9 mouse cellular contexts compared by ENCODE assay signal in the genomic region with DNA sequence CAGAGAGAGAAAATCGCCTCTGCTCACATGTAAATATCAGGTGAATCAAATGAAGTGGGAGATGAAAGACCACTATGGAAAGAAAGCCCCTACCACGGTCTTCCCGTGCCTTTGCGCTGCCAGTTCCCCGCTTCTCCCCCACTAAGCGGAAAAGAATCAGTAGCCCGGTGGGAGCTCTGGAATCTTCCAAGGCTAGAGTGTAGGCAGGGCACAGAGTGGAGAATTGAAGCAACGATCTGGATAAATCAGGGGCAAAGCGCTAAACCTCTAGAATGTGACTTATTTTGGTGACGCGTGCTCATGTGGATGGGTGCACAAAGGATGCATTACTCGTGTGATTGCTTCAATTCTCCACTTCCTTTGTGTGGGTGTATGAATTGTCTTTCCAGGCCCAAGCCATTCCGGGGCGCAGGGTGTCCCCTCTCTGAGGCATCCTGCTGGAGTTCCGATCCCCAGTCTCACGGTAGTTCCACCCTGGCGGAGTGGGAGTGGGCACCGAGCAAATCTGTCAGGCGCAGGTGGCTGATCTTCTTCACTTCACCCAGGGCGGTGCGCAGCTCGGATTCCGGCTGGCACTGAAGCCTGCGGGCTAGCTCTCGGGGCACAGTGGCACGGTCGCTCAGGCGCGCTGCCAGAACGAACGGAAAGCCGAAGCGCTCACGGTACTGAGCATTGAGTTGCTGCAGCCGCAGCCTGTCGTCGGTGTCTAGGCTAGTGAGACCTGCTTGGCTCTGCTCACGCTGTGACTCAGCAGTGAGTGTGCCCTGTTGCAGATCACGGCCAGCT. TPM values are rescaled to one million over a fixed set of nuclear protein-coding genes. Genes with fewer than 3 reads are reported as not detected.
DNase-seq lines count a peak whose midpoint lies in the region; ATAC-seq lines count a peak whose summit lies in the region.
"Had no signal": no experiment of that assay in that cellular context is flagged by ENCODE, and none has a peak within 500 bp of the region (broad histone marks: within the 10 kb centered on the region; RNA-seq: fewer than 3 reads in every experiment).

No protein-coding gene starts in this region.

- H3K4me3 ChIP-seq in hindbrain, embryonic 13.5 days = peak overlapping the region; percentile 12; the same call in 1 of the 2 replicates

- no peaks in the 10 kb centered on the region for H3K9me3 ChIP-seq in hindbrain, embryonic 13.5 days

- no peak overlapping the region for H3K27ac ChIP-seq in hindbrain, embryonic 13.5 days

- no peak overlapping the region for H3K4me2 ChIP-seq in hindbrain, embryonic 13.5 days

- peak; percentile 64 to 80 for DNase-seq in adrenal gland, adult (ENCODE audit: inconsistent age in 2 of 2, low spot score in 1 of 2)
- DNase-seq in adrenal gland, postnatal 4 days (ENCODE audit: low spot score in 2 of 2) = no peak
- DNase-seq in left cerebral cortex, postnatal 4 days = peak; percentile 29
- DNase-seq in left cerebral cortex, postnatal 10 days (ENCODE audit: extremely low spot score in 1 of 2, low spot score in 2 of 2) = no peak
- peak; percentile 8 for DNase-seq in skeletal muscle tissue, adult 2 months (ENCODE audit: low read depth, low spot score)
- no peak for DNase-seq in urinary bladder, postnatal 14 days (ENCODE audit: low spot score)
- no peak for DNase-seq in natural killer cell, adult 2 months (ENCODE audit: low spot score in 2 of 2)
- DNase-seq: kidney, postnatal 14 days had no signal

- no peaks in the 10 kb centered on the region for H3K36me3 ChIP-seq in hindbrain, embryonic 13.5 days

- peaks cover 98% of the 10 kb centered on the region for H3K27me3 ChIP-seq in hindbrain, embryonic 13.5 days

- intact Hi-C loops in left cerebral cortex, postnatal 4 days (cut with DNase I) = no loop called here
- intact Hi-C loops in left cerebral cortex, postnatal 10 days (cut with DNase I) = loop anchor here (5.0 kb wide), 2 partner anchors 38 to 608 kb away; no protein-coding TSS in a partner anchor

- under 1% methylated on average over 39 of the region's 39 CpGs for WGBS in hindbrain, embryonic 13.5 days

- H3K9ac ChIP-seq in hindbrain, embryonic 13.5 days = no peak overlapping the region

- H3K4me1 ChIP-seq in hindbrain, embryonic 13.5 days (replicated peaks) = peaks cover 7% of the 10 kb centered on the region

- no peak for ATAC-seq in hindbrain, embryonic 13.5 days (ENCODE audit: low FRiP score)

RNA-seq across cellular contexts. Expression of a gene that starts 7.4 kb away (rescaled TPM):
- 1 to 10 TPM; 1.1 to 7.2 TPM for total RNA-seq in adrenal gland, postnatal 4 days (2021)
- total RNA-seq in left cerebral cortex, postnatal 4 days (2021) = not detected
- total RNA-seq in left cerebral cortex, postnatal 10 days (2021) = not detected
- not detected in 2 replicates for polyA plus RNA-seq in hindbrain, embryonic 13.5 days (2015; fragmentation: Nextera tagmentation; extraction: Ambion mirVana)

RNA-seq across cellular contexts. Expression of a gene that starts 7.8 kb away (rescaled TPM):
- not detected for total RNA-seq in adrenal gland, postnatal 4 days (2021)
- not detected for total RNA-seq in left cerebral cortex, postnatal 4 days (2021)
- total RNA-seq in left cerebral cortex, postnatal 10 days (2021) = not detected
- 0.08 TPM in 1 of 2 replicates, not detected in the other for polyA plus RNA-seq in hindbrain, embryonic 13.5 days (2015; fragmentation: Nextera tagmentation; extraction: Ambion mirVana)

RNA-seq across cellular contexts. Expression of a gene that starts 45.1 kb away (rescaled TPM):
- 1 to 10 TPM in 1 of 2 experiments, not detected in 1; 1.8 TPM for total RNA-seq in adrenal gland, postnatal 4 days (2021)
- not detected for total RNA-seq in left cerebral cortex, postnatal 4 days (2021)
- not detected for total RNA-seq in left cerebral cortex, postnatal 10 days (2021)
- not detected in 2 replicates for polyA plus RNA-seq in hindbrain, embryonic 13.5 days (2015; fragmentation: Nextera tagmentation; extraction: Ambion mirVana)

Comparison
In these comparisons a context has a peak if more than half of its experiments do, and no peak if none do; other contexts are left out.
1. DNase-seq: peak in adrenal gland, adult (2 of 2), left cerebral cortex, postnatal 4 days (single experiment) and skeletal muscle tissue, adult 2 months (single experiment); none in adrenal gland, postnatal 4 days (0 of 2), left cerebral cortex, postnatal 10 days (0 of 2), urinary bladder, postnatal 14 days (single experiment) and natural killer cell, adult 2 months (0 of 2).